Mouse (Mus musculus): ENCODE data around the gene Bdh1. TPM values are rescaled to one million over a fixed set of nuclear protein-coding genes. Genes with fewer than 3 reads are reported as not detected.

Bdh1 gene
- polyA plus RNA-seq, 1 experiment from 2014 or later = 62.6 TPM

- H3K9ac ChIP-seq = no peak overlapping the region
- no peaks in the 10 kb centered on the region for H3K36me3 ChIP-seq
- H3K27me3 ChIP-seq (replicated peaks) = no peaks in the 10 kb centered on the region
- no peak overlapping the region for H3K4me3 ChIP-seq (replicated peaks)
- no peaks in the 10 kb centered on the region; the same call in 1 of the 2 replicates for H3K4me1 ChIP-seq
- H3K9me3 ChIP-seq = no peaks in the 10 kb centered on the region
- WGBS = 75% methylated on average over 5 of the region's 5 CpGs
- ATAC-seq (ENCODE audit: insufficient read depth, low FRiP score, low read depth) = no peak
- no peak overlapping the region for H3K4me2 ChIP-seq
- H3K27ac ChIP-seq = no peak overlapping the region
Observed at GRCm38 (mm10) chr16:31471994-31472393, 49.9 kb downstream of the Bdh1 start.

- WGBS = 94% methylated on average over 1 of the region's 1 CpGs
Observed at GRCm38 (mm10) chr16:31473226-31473625, 51.1 kb downstream of the Bdh1 start.

GRCm38 (mm10) chr16:31475123-31475968 lies 53.3 kb downstream of the Bdh1 start:
- no peak overlapping the region for H3K4me3 ChIP-seq (replicated peaks)
- no peaks in the 10 kb centered on the region for H3K27me3 ChIP-seq (replicated peaks)
- no peaks in the 10 kb centered on the region; the same call in 1 of the 2 replicates for H3K4me1 ChIP-seq
- no peak overlapping the region for H3K4me2 ChIP-seq
- H3K27ac ChIP-seq = peak overlapping the region; percentile 61; the same call in 1 of the 2 replicates
- 53% methylated on average over 9 of the region's 9 CpGs for WGBS
- H3K9ac ChIP-seq = no peak overlapping the region
- ATAC-seq (ENCODE audit: insufficient read depth, low FRiP score, low read depth) = peak; percentile 44; the same call in 1 of the 2 replicates
- H3K9me3 ChIP-seq = no peaks in the 10 kb centered on the region
- H3K36me3 ChIP-seq = no peaks in the 10 kb centered on the region

More at GRCm38 (mm10) chr16:31473226-31473625, 51.1 kb downstream of the Bdh1 start:
- no peak for ATAC-seq (ENCODE audit: insufficient read depth, low FRiP score, low read depth)
- Histone ChIP-seq H3K27ac (no peak overlapping the region), H3K4me1 (no peaks in the 10 kb centered on the region; the same call in 1 of the 2 replicates), H3K9me3 (no peaks in the 10 kb centered on the region), H3K27me3 (replicated peaks) (no peaks in the 10 kb centered on the region), H3K9ac (no peak overlapping the region), H3K36me3 (no peaks in the 10 kb centered on the region), H3K4me2 (no peak overlapping the region), H3K4me3 (replicated peaks) (no peak overlapping the region)

- ATAC-seq (ENCODE audit: insufficient read depth, low FRiP score, low read depth) = no peak
Observed at GRCm38 (mm10) chr16:31476872-31477603, 55.0 kb downstream of the Bdh1 start.

DNA sequence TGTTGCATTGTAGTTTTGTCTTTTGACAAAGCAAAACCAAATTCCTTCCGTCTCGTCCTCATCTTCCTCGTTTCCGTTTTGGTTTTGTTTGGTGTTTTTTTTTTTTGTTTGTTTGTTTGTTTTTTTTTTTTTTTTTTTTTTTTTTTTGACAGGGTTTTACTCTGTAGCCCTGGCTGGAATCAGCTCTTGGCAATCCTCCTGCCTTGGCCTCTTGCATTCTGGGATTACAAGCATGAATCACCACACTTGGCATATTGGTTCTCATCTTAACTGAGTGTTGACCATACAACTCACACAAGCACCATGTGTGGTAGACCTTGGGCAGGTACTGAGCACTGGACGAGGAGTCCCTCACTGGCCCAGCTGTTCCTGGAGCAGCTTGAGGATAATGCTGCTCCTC lies 63.3 kb downstream of the Bdh1 start:
- Histone ChIP-seq H3K9me3 (no peaks in the 10 kb centered on the region), H3K4me2 (no peak overlapping the region), H3K27me3 (replicated peaks) (no peaks in the 10 kb centered on the region), H3K36me3 (no peaks in the 10 kb centered on the region), H3K9ac (no peak overlapping the region), H3K27ac (no peak overlapping the region), H3K4me1 (no peaks in the 10 kb centered on the region), H3K4me3 (replicated peaks) (no peak overlapping the region)
- WGBS = 90% methylated on average over 5 of the region's 5 CpGs
- ATAC-seq (ENCODE audit: insufficient read depth, low FRiP score, low read depth) = no peak

More at GRCm38 (mm10) chr16:31476872-31477603, 55.0 kb downstream of the Bdh1 start:
- H3K9me3 ChIP-seq = no peaks in the 10 kb centered on the region
- WGBS = 30% methylated on average over 7 of the region's 7 CpGs
- no peaks in the 10 kb centered on the region for H3K36me3 ChIP-seq
- no peak overlapping the region for H3K4me2 ChIP-seq
- no peak overlapping the region for H3K27ac ChIP-seq
- H3K4me3 ChIP-seq (replicated peaks) = no peak overlapping the region
- no peak overlapping the region for H3K9ac ChIP-seq
- H3K27me3 ChIP-seq (replicated peaks) = no peaks in the 10 kb centered on the region
- no peaks in the 10 kb centered on the region; the same call in 1 of the 2 replicates for H3K4me1 ChIP-seq

- no peak overlapping the region for H3K9ac ChIP-seq
- H3K27ac ChIP-seq = no peak overlapping the region
- no peaks in the 10 kb centered on the region; the same call in 1 of the 2 replicates for H3K4me1 ChIP-seq
- no peak overlapping the region for H3K4me2 ChIP-seq
- no peak overlapping the region for H3K4me3 ChIP-seq (replicated peaks)
- H3K9me3 ChIP-seq = no peaks in the 10 kb centered on the region
- no peaks in the 10 kb centered on the region for H3K27me3 ChIP-seq (replicated peaks)
- H3K36me3 ChIP-seq = no peaks in the 10 kb centered on the region
- ATAC-seq (ENCODE audit: insufficient read depth, low FRiP score, low read depth) = no peak
- WGBS = 80% methylated on average over 3 of the region's 3 CpGs
Observed at GRCm38 (mm10) chr16:31487266-31487665, 65.2 kb downstream of the Bdh1 start.

GRCm38 (mm10) chr16:31489096-31489495 lies 67.0 kb downstream of the Bdh1 start:
- ATAC-seq (ENCODE audit: insufficient read depth, low FRiP score, low read depth) = no peak
- Histone ChIP-seq H3K9ac (no peak overlapping the region), H3K36me3 (no peaks in the 10 kb centered on the region), H3K4me2 (no peak overlapping the region), H3K4me3 (replicated peaks) (no peak overlapping the region), H3K9me3 (no peaks in the 10 kb centered on the region), H3K27ac (no peak overlapping the region), H3K4me1 (peaks cover 17% of the 10 kb centered on the region), H3K27me3 (replicated peaks) (no peaks in the 10 kb centered on the region)
- WGBS = 53% methylated on average over 3 of the region's 3 CpGs

- no peak for ATAC-seq (ENCODE audit: insufficient read depth, low FRiP score, low read depth)
- H3K36me3 ChIP-seq = no peaks in the 10 kb centered on the region
- no peak overlapping the region for H3K4me3 ChIP-seq (replicated peaks)
- no peaks in the 10 kb centered on the region for H3K27me3 ChIP-seq (replicated peaks)
- H3K9me3 ChIP-seq = no peaks in the 10 kb centered on the region
- H3K4me2 ChIP-seq = no peak overlapping the region
- WGBS = 90% methylated on average over 7 of the region's 7 CpGs
- H3K4me1 ChIP-seq = peaks cover 21% of the 10 kb centered on the region
- no peak overlapping the region for H3K27ac ChIP-seq
- H3K9ac ChIP-seq = no peak overlapping the region
Observed at GRCm38 (mm10) chr16:31490967-31491366, 68.9 kb downstream of the Bdh1 start.

DNA sequence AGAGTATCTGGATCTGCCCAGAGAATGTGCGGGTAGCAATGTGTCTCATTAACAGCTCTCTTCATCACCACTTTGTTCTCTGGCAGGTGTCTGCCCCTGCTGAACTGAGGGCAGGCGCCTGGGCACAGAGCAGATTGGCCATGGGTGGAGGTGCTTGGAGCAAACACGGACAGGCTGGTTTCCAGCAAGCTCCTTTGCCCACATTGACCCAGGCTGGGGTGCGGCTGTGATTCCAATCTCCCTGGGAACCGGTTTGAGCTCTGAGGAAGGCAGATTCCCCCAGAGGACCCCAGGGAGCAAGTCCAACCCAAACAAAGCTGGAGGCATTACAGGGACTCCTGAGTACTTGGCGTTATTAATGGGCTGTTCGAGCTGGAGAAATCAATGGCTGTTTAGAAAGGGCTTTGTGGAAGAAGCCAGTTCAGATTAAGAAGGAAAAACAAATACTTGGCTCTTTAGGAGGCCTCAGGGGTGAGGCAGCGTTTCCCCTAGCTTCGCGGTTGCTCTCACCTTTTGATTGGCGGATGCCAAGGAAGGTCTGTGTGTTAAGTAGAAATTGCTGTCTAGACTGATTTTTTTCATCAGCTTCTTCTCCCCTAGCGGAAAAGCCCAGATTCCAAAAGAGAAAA lies 71.0 kb downstream of the Bdh1 start:
- Histone ChIP-seq H3K36me3 (no peaks in the 10 kb centered on the region), H3K27me3 (replicated peaks) (no peaks in the 10 kb centered on the region), H3K9ac (no peak overlapping the region), H3K4me1 (peaks cover 21% of the 10 kb centered on the region), H3K27ac (peak overlapping the region; percentile 69), H3K4me2 (peak overlapping the region; percentile 27), H3K9me3 (no peaks in the 10 kb centered on the region), H3K4me3 (replicated peaks) (no peak overlapping the region)
- peak; percentile 71; the same call in 1 of the 2 replicates for ATAC-seq (ENCODE audit: insufficient read depth, low FRiP score, low read depth)
- WGBS = 25% methylated on average over 12 of the region's 12 CpGs

- H3K27me3 ChIP-seq (replicated peaks) = no peaks in the 10 kb centered on the region
- no peak for ATAC-seq (ENCODE audit: insufficient read depth, low FRiP score, low read depth)
- H3K4me3 ChIP-seq (replicated peaks) = no peak overlapping the region
- WGBS = 40% methylated on average over 6 of the region's 6 CpGs
- H3K4me2 ChIP-seq = peak overlapping the region; percentile 27
- H3K9me3 ChIP-seq = no peaks in the 10 kb centered on the region
- peak overlapping the region; percentile 69; the same call in 1 of the 2 replicates for H3K27ac ChIP-seq
- peaks cover 21% of the 10 kb centered on the region for H3K4me1 ChIP-seq
- no peak overlapping the region for H3K9ac ChIP-seq
- H3K36me3 ChIP-seq = no peaks in the 10 kb centered on the region
Observed at GRCm38 (mm10) chr16:31493550-31493965, 71.5 kb downstream of the Bdh1 start.

- no peaks in the 10 kb centered on the region for H3K36me3 ChIP-seq
- ATAC-seq (ENCODE audit: insufficient read depth, low FRiP score, low read depth) = no peak
- H3K4me3 ChIP-seq (replicated peaks) = no peak overlapping the region
- no peak overlapping the region for H3K4me2 ChIP-seq
- H3K4me1 ChIP-seq = peaks cover 21% of the 10 kb centered on the region
- no peak overlapping the region for H3K9ac ChIP-seq
- WGBS = 61% methylated on average over 6 of the region's 6 CpGs
- no peaks in the 10 kb centered on the region for H3K27me3 ChIP-seq (replicated peaks)
- no peaks in the 10 kb centered on the region for H3K9me3 ChIP-seq
- H3K27ac ChIP-seq = no peak overlapping the region
Observed at GRCm38 (mm10) chr16:31493991-31494390, 71.9 kb downstream of the Bdh1 start.

Measured in stomach, embryonic 15.5 days (tissue).